Mouse (Mus musculus) T-helper 1 cell (primary cell): ENCODE data around the gene Rsl1.
"Not testable (repeated sequence)": the region's sequence is repeated elsewhere in the genome, so short reads cannot be mapped to it uniquely, and the experiment has no call there.

Source experiments
- in situ Hi-C: fragments of 300-600 bp; cut with MboI, MseI; formaldehyde crosslinking; loops from one replicate; pipeline ENCODE4 v1.15.1; 2025; ENCODE audit warnings: high pct_unique_total_duplicates

Rsl1 gene

DNA sequence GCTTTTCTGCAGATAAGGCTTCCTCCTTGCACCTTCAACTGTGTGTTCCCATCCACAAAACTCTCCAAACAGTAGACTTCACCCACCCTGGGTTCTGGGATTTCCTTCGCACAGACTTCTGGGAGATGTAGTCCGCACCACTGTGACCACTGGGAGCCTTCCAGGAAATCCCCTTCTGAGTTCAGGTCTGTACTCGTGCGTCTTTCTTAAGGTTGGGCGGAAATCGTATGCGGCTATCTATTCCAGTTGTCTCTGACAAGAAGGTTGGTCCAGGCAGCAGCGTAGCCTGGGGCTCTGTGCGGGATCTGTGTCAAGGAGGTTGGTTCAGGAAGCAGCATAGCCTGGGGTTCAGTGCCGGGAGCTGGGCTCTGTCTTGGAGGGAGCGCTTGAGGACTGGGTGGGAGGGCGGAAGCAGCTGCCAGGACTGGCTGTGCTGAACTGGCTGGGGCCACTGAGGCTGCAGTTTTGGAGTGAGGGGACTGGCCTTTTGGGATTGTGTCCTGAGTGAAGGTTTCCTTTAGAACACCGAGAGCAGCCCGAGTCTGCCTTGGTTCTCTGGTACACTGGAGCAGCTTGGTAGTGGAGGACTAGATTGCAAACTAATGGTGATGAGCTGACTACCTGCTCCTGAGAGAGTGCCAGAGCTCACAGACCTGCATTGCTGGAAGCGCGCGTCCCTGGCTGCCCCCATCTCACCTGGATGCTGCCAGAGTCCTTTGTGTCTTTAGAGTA is at the start of gene Rsl1:
Gene Rsl1 (plus strand): TSS at position 192 of the 732 bp plus-strand sequence.
- in situ Hi-C loops: loop anchor here (10.0 kb wide), 1 partner anchor 202 kb away; the partner anchor contains the start of genes Gm28041 and Zfp456

DNA sequence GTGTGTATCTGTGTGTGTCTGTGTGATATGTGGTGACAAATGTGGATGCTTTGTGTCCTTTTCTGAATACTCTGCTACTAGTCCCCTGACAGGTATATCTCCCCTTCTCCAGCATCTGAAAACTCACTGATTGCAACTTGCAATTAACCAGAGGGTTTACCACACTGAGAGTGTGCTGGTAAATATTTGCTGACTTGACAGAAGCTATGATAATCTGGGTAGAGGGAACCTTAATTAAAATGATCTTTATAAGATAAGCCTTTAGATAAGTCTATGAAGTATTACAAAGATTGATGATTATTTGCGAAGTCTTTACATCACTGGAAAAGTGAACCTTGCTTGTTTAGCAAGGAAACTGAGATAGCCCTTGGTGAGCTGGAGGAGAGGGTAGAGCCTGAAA is 48.5 kb upstream of the Rsl1 start:
- in situ Hi-C loops: loop anchor here (5.0 kb wide), 1 partner anchor 183 kb away; the partner anchor contains the start of gene Zfp457

DNA sequence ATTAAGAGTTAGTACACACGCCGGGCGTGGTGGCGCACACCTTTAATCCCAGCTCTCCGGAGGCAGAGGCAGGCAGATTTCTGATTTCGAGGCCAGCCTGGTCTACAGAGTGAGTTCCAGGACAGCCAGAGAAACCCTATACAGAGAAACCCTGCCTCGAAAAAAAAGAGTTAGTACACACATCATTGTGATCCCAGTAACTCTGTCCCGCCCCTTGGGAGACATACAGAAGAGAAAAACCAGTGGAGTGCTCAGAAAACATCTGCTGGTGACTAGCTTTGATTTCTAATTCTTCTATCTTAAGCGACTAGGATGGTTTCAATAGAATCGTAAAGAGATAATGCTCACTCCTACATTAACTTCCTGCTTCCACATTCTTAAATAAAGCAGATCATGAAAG is 45.5 kb upstream of the Rsl1 start:
- in situ Hi-C loops: not testable (repeated sequence)

DNA sequence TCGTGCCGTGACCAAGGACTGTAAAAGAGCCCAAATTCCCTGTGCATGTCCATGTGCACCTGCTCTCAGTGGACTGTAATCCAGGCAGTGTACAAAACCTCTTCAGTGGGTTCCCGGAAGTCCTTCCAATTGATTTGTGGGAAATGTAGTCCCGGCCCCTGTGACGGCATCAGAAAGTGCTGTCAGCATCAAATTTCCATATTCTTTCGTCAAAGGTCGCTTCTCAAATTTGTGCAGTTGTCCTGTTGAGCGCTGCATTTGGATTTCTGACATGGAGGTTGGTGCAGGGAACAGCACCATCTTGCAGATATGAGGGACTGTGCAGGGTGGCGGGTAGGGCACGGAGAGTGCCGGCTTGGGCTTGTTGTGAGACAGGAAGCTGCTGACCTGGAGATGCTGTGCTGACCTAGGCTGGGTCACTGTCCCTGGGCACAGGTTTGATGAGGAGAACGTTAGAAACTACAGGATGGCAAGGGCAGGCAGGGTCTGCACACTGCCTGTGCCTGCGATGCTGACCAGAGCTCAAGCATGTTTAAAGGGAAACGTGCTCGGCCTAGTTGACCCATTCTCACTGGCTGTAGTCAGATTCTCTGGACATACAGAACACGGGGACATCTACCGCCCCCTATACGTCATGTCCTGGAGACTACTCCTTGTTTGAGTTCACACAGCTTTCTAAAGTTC is 44.8 kb upstream of the Rsl1 start:
- in situ Hi-C loops: no loop called here

DNA sequence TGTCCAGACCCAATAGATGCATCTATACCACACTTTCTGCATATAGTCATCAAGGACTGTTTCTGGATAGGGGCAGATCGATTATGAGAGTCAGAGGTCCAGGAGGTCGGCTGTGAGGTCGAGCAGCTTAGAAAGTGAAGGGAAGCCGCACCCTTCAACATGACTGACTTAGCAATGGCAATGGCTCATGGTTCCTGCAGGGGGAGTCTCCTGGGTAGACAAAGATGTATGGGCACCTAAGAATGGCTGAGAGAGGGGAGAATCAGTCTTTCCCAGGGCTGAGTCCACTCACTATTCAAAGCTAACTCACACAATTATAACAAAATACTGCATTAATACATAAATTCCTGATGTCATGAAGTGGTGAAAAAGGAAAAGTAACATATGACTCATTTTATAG is 6.9 kb upstream of the Rsl1 start:
- in situ Hi-C loops: not testable (repeated sequence)

DNA sequence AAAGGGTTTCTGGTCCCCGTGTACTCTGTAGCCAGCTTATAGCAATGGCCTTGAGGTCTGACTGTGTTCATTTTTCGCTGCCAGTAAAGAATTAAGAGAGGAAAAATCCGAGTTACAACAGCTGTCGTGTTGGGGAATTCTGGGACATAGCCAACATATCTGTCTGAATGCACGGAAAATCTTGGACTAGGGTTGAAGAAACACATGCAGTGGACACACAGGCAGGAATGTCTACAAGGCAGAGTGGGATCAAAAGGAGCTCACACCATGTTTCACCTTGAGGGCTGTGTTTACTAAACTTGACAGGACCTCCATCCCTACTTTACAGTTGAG is 707 bp downstream of the Rsl1 start:
- in situ Hi-C loops: loop anchor here (10.0 kb wide), 1 partner anchor 201 kb away; the partner anchor contains the start of genes Gm28041 and Zfp456

DNA sequence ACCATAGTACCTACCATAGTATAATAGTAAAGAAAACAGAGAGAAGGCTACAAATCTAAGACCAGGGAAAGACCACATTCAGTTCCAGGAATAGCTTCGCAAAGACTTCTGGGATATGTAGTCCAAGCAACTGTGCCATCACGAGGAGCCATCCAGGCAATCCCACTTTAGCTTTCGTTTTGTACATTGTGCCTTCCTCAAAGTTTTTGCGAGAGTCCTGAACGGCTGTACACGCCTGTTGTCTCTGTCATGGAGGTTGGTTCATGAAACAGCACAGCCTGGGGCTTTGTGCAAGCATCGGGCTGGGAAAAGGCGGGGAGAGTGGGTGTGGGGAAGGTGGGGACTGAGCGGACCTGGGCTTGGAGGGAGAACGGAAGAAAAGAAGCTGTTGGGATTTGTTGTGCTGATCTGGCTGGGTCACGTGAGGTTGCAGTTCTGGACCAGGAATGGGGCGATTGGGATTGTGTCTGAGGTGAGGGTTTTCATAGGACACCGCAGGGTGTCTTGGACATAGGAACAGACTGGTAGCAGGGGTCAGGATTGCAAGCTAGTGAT is 21.4 kb downstream of the Rsl1 start, which contains the start of gene Zfp455:
Gene Zfp455 (plus strand): TSS at position 167 of the 555 bp plus-strand sequence.
- in situ Hi-C loops: no loop called here

DNA sequence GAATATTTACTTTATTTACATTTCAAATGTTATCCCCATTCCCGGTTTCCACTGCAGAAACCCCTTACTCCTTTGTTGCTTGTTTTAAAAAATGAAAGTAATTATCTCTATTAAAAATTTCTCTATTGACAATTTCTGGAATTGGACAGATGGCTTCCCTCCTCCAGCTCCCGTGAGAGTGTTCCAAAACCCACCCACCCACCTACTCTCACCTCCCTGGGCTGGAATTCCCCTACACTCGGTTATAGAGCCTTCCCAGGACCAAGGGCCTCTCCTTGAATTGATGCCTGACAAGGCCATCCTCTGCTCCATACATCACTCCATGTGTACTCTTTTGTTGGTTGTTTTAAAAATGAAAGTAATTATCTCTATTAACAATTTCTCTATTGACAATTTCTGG is 28.7 kb downstream of the Rsl1 start:
- in situ Hi-C loops: no loop called here

DNA sequence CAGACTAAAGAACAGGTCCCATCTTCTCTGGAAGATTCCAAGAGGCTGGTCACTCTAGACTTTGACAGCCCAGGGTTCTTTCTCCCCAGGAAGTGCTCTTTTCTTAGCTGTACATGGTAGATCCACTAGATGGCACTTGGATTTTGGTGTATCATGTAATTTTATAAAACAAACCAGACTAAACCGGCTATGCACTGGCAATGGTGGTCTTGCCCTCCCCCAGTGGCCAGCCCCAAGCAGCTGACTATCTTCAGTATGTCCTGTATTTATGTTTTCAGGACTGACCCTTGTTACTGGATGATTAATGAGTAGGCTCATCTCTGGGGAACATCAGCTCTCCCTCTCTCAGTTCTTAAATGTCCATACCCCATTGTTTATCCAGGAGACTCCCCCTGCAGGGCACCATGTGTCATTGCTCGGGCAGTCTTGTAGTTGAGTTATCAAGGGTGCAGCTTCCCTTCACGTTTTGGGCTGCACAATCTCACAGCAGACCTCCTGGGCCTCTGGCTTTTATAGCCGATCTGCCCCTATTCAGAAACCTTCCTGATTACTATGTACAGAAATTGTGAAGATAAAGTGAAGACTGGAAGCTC is 41.1 kb downstream of the Rsl1 start:
- in situ Hi-C loops: no loop called here
